Mouse (Mus musculus) embryonic facial prominence, embryonic 10.5 days (tissue): ENCODE measurements around the gene Ccdc85b. TPM values are rescaled to one million over a fixed set of nuclear protein-coding genes. Genes with fewer than 3 reads are reported as not detected.
"Not testable (repeated sequence)": the region's sequence is repeated elsewhere in the genome, so short reads cannot be mapped to it uniquely, and the experiment has no call there.

Source experiments
- DNase-seq: peaks from one replicate; pipeline ENCODE4 v3.0.0-alpha.2; 2017; ENCODE audit warnings: low spot score
- H3K27ac ChIP-seq: fragments of 300-500 bp; sonication (generic); replicated peaks from 2 replicates; pipeline ENCODE4 v1.5.1; 2016; ENCODE audit warnings: mild to moderate bottlenecking
- H3K27me3 ChIP-seq: fragments of 300-500 bp; sonication (generic); replicated peaks from 2 replicates; pipeline ENCODE4 v1.6.1; 2016; ENCODE audit warnings: low read depth, mild to moderate bottlenecking; ENCODE audit not compliant: poor library complexity, severe bottlenecking
- H3K36me3 ChIP-seq: fragments of 300-500 bp; sonication (generic); replicated peaks from 2 replicates; pipeline ENCODE4 v1.6.1; 2016; ENCODE audit warnings: mild to moderate bottlenecking, moderate library complexity
- H3K4me1 ChIP-seq: fragments of 300-500 bp; sonication (generic); 2 replicates; pipeline ENCODE4 v1.6.1; 2016
- H3K4me3 ChIP-seq: fragments of 300-500 bp; sonication (generic); 2 replicates; pipeline ENCODE4 v1.5.1; 2016; ENCODE audit warnings: mild to moderate bottlenecking, moderate library complexity
- H3K9me3 ChIP-seq: fragments of 300-500 bp; sonication (generic); 2 replicates; pipeline ENCODE4 v1.6.1; 2016; ENCODE audit warnings: mild to moderate bottlenecking
- WGBS: fragments of 180-500 bp; shearing (Covaris S2); methylation state at CpG from one replicate; pipeline ENCODE4 v1.1.7; 2016; 5-methylcytosine and 5-hydroxymethylcytosine counted together
- polyA plus RNA-seq: library from polyadenylated mRNA; unstranded; fragments of >200 nt; fragmentation: Nextera tagmentation; extraction: Ambion mirVana; gene quantifications from 2 replicates; pipeline ENCODE4 v1.2.1, GENCODE M21; 2016

Gene Ccdc85b
- polyA plus RNA-seq, 1 experiment from 2014 or later = 7.4 TPM

DNA sequence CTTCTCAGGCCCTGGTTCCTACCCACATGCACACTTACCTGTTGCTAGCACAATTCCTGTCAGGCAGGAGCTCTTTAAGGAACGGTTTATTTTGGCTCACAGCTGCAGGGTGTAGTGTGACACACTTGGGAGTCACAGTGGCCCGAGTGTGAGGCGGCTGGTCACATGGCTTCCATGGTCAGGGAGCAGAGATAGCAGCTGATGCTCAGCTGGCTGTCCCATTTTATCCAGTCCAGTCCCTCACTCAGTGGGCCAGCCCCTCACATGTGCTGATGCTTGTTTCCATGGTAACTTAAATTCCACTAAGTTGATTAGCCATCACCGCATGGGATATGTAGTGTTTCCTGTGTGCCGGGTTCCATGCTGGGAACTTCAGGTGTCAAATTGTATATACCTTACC, 45.7 kb downstream of the Ccdc85b start:
- no peak for DNase-seq
- Histone ChIP-seq H3K27me3 (no peaks in the 10 kb centered on the region), H3K4me3 (0 out of 2 replicates have a peak overlapping the region, but pooled peaks have one; percentile 11), H3K9me3 (no peaks in the 10 kb centered on the region), H3K36me3 (peaks cover 8% of the 10 kb centered on the region), H3K27ac (no peak overlapping the region), H3K4me1 (peaks cover 22% of the 10 kb centered on the region)
- 70% methylated on average over 5 of the region's 5 CpGs for WGBS

GRCm38 (mm10) chr19:5410641-5411040, 47.1 kb downstream of the Ccdc85b start:
- Histone ChIP-seq H3K36me3 (peaks cover 5% of the 10 kb centered on the region), H3K4me3 (no peak overlapping the region), H3K27ac (no peak overlapping the region), H3K4me1 (peaks cover 26% of the 10 kb centered on the region), H3K9me3 (no peaks in the 10 kb centered on the region), H3K27me3 (no peaks in the 10 kb centered on the region)
- DNase-seq = no peak
- WGBS = 86% methylated on average over 5 of the region's 5 CpGs

DNA sequence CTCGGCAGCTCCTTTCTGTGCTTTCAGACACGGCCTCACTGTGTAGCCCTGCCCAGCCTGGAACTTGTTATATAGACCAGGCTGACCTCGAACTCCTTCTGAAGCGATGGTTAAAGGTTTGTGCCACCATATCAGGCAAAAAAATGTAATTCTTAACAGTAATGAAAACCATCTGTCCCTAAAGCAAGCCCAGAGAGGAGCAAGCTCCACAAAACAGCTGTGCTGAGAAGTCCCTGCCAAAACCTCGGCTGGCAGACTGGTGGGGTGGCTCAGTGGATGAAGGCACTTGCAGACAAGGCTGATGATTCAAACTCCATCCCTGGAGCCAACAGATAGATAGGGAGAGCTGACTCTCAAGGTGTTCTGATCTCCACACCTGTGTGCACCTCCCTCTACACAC, 48.6 kb downstream of the Ccdc85b start:
- Histone ChIP-seq H3K9me3 (no peaks in the 10 kb centered on the region), H3K27ac (no peak overlapping the region), H3K27me3 (no peaks in the 10 kb centered on the region), H3K4me3 (no peak overlapping the region), H3K36me3 (peaks cover 5% of the 10 kb centered on the region), H3K4me1 (peaks cover 27% of the 10 kb centered on the region)
- 70% methylated on average over 5 of the region's 5 CpGs for WGBS
- no peak for DNase-seq

GRCm38 (mm10) chr19:5408057-5409001, 49.4 kb downstream of the Ccdc85b start:
- peak overlapping the region; percentile 70 for H3K4me3 ChIP-seq
- H3K27ac ChIP-seq = 0 out of 2 replicates have a peak overlapping the region, but pooled peaks have one; percentile 91
- 89% methylated on average over 13 of the region's 13 CpGs for whole genome bisulfite sequencing
- H3K27me3 ChIP-seq = no peaks in the 10 kb centered on the region
- DNase-seq = no peak
- H3K9me3 ChIP-seq = no peaks in the 10 kb centered on the region
- peaks cover 5% of the 10 kb centered on the region for H3K36me3 ChIP-seq
- peaks cover 27% of the 10 kb centered on the region for H3K4me1 ChIP-seq

GRCm38 (mm10) chr19:5407133-5407532, 50.6 kb downstream of the Ccdc85b start:
- H3K36me3 ChIP-seq = peaks cover 5% of the 10 kb centered on the region
- H3K9me3 ChIP-seq = no peaks in the 10 kb centered on the region
- peaks cover 27% of the 10 kb centered on the region for H3K4me1 ChIP-seq
- 17% methylated on average over 7 of the region's 7 CpGs for WGBS
- peak overlapping the region; percentile 91 for H3K27ac ChIP-seq
- H3K4me3 ChIP-seq = peak overlapping the region; percentile 70
- DNase-seq = peak; percentile 66
- no peaks in the 10 kb centered on the region for H3K27me3 ChIP-seq

DNA sequence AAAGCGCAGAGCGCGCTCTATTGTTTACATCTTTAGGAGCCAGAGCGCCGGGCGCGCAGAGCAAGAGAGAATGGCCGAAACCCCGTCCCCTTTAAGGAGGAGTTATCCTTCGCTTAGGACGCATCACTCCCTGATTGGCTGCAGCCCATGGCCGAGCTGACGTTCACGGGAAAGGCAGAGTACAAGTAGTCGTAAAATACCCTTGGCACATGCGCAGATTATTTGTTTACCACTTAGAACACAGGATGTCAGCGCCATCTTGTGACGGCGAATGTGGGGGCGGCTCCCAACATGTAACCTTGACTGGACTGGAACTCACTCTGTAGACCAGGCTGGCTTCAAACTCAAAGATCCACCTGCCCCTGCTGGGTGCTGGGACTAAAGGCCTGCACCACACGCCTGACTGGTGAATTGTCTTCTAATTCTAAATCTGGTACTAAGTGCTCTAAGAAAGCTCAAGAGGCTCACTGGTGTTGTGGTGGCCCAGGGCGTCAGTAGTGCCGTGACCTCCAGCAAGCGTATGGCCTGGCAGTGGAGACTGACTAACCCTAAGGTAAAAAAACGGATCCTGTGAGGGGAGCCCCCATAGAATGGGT, 51.1 kb downstream of the Ccdc85b start:
- peak; percentile 68 for DNase-seq
- not testable (repeated sequence) for H3K9me3 ChIP-seq, H3K27me3 ChIP-seq, H3K36me3 ChIP-seq
- 15% methylated on average over 25 of the region's 25 CpGs for WGBS
- H3K4me1 ChIP-seq = peaks cover 23% of the 10 kb centered on the region
- peak overlapping the region; percentile 70 for H3K4me3 ChIP-seq
- H3K27ac ChIP-seq = peak overlapping the region; percentile 91

- H3K9me3 ChIP-seq = no peaks in the 10 kb centered on the region
- H3K27ac ChIP-seq = peak overlapping the region; percentile 82
- peaks cover 21% of the 10 kb centered on the region for H3K4me1 ChIP-seq
- H3K4me3 ChIP-seq = peak overlapping the region; percentile 54
- H3K36me3 ChIP-seq = peaks cover 5% of the 10 kb centered on the region
- 31% methylated on average over 7 of the region's 7 CpGs for WGBS
- DNase-seq = no peak
- no peaks in the 10 kb centered on the region for H3K27me3 ChIP-seq
Observed at GRCm38 (mm10) chr19:5405924-5406323, 51.8 kb downstream of the Ccdc85b start.

Other genes with a start within 250 kb of the Ccdc85b start
- 24.8 and 25.6 TPM in 2 replicates for gene Pacs1, start 184.8 kb downstream of the Ccdc85b start, polyA plus RNA-seq
- 456 and 467 TPM in 2 replicates for gene Sf3b2, start 162.4 kb downstream of the Ccdc85b start, polyA plus RNA-seq
- 8.5 and 8.6 TPM in 2 replicates for gene Gal3st3, start 159.6 kb downstream of the Ccdc85b start, polyA plus RNA-seq
- gene Catsper1, start 122.2 kb downstream of the Ccdc85b start, polyA plus RNA-seq = not detected in 2 replicates
- 0.24 and 0.65 TPM in 2 replicates for gene Cst6, start 108.3 kb downstream of the Ccdc85b start, polyA plus RNA-seq
- 90.4 and 93.7 TPM in 2 replicates for gene Eif1ad, start 91.2 kb downstream of the Ccdc85b start, polyA plus RNA-seq
- 570 and 593 TPM in 2 replicates for gene Banf1, start 90.7 kb downstream of the Ccdc85b start, polyA plus RNA-seq
- gene Sart1, start 69.2 kb downstream of the Ccdc85b start, polyA plus RNA-seq = 89.4 and 96.6 TPM in 2 replicates
- 0.28 and 0.72 TPM in 2 replicates for gene Tsga10ip, start 55.4 kb downstream of the Ccdc85b start, polyA plus RNA-seq
- 222 and 242 TPM in 2 replicates for gene Drap1, start 32.9 kb downstream of the Ccdc85b start, polyA plus RNA-seq
- 49.5 and 55.0 TPM in 2 replicates for gene AI837181, start 32.8 kb downstream of the Ccdc85b start, polyA plus RNA-seq
- gene Fosl1, start 10.3 kb downstream of the Ccdc85b start, polyA plus RNA-seq = not detected in 2 replicates
- 101 and 109 TPM in 2 replicates for gene Fibp, start 2.7 kb upstream of the Ccdc85b start, polyA plus RNA-seq
- gene Ctsw, start 10.6 kb upstream of the Ccdc85b start, polyA plus RNA-seq = 1.1 and 1.5 TPM in 2 replicates
- 75.8 and 80.6 TPM in 2 replicates for gene Efemp2, start 16.1 kb upstream of the Ccdc85b start, polyA plus RNA-seq
- 41.1 and 45.1 TPM in 2 replicates for gene Mus81, start 30.5 kb upstream of the Ccdc85b start, polyA plus RNA-seq
- gene Cfl1, start 32.6 kb upstream of the Ccdc85b start, polyA plus RNA-seq = 3,028 and 3,069 TPM in 2 replicates
- gene 1700020D05Rik, start 45.9 kb upstream of the Ccdc85b start, polyA plus RNA-seq = not detected in 2 replicates
- gene Snx32, start 52.6 kb upstream of the Ccdc85b start, polyA plus RNA-seq = 6.3 and 8.4 TPM in 2 replicates
- gene Ovol1, start 102.8 kb upstream of the Ccdc85b start, polyA plus RNA-seq = 0.83 and 1.3 TPM in 2 replicates
- 2.1 and 2.6 TPM in 2 replicates for gene Ap5b1, start 110.1 kb upstream of the Ccdc85b start, polyA plus RNA-seq
- gene Rnaseh2c, start 144.0 kb upstream of the Ccdc85b start, polyA plus RNA-seq = 174 and 177 TPM in 2 replicates
- gene Kat5, start 152.3 kb upstream of the Ccdc85b start, polyA plus RNA-seq = 59.7 and 60.7 TPM in 2 replicates
- gene Rela, start 179.6 kb upstream of the Ccdc85b start, polyA plus RNA-seq = 34.3 and 36.8 TPM in 2 replicates
- gene Sipa1, start 205.8 kb upstream of the Ccdc85b start, polyA plus RNA-seq = 28.7 and 31.2 TPM in 2 replicates
- 32.1 and 34.0 TPM in 2 replicates for gene Map3k11, start 230.8 kb upstream of the Ccdc85b start, polyA plus RNA-seq
- gene Pcnx3, start 231.0 kb upstream of the Ccdc85b start, polyA plus RNA-seq = 30.3 and 30.6 TPM in 2 replicates
- gene Kcnk7, start 246.5 kb upstream of the Ccdc85b start, polyA plus RNA-seq = 0.19 and 0.23 TPM in 2 replicates